Mouse (Mus musculus) midbrain, postnatal 0 days (tissue): ENCODE measurements around the gene Scin. TPM values are rescaled to one million over a fixed set of nuclear protein-coding genes. Genes with fewer than 3 reads are reported as not detected.
A peak's percentile ranks its signal among the peaks of the same experiment; 100 is the strongest.

Experiments
- ATAC-seq: fragments of 200-750 bp; cut with Nextera tagmentation; 2 replicates; pipeline ENCODE4 v1.8.0; 2017; ENCODE audit warnings: moderate number of reproducible peaks, mild to moderate bottlenecking, moderate TSS enrichment, moderate library complexity; ENCODE audit not compliant: low FRiP score
- DNase-seq: peaks from one replicate; pipeline ENCODE4 v3.0.0-alpha.2; 2015; ENCODE audit warnings: low spot score
- H3K27ac ChIP-seq: fragments of 300-500 bp; sonication (generic); 2 replicates; pipeline ENCODE4 v1.5.1; 2014; ENCODE audit warnings: low read depth, mild to moderate bottlenecking, low read length, mixed read lengths
- H3K27me3 ChIP-seq: fragments of 300-500 bp; sonication (generic); 2 replicates; pipeline ENCODE4 v1.6.1; 2014; ENCODE audit warnings: low read length, control low read depth, mixed read lengths; ENCODE audit not compliant: insufficient read depth
- H3K36me3 ChIP-seq: fragments of 300-500 bp; sonication (generic); 2 replicates; pipeline ENCODE4 v1.6.1; 2014; ENCODE audit warnings: low read length, control low read depth, mixed read lengths; ENCODE audit not compliant: insufficient read depth
- H3K4me1 ChIP-seq: fragments of 300-500 bp; sonication (generic); 2 replicates; pipeline ENCODE4 v1.6.1; 2014; ENCODE audit warnings: mild to moderate bottlenecking, control low read depth, antibody characterized with exemption, low read length, mixed read lengths; ENCODE audit not compliant: insufficient read depth
- H3K4me2 ChIP-seq: fragments of 300-500 bp; sonication (generic); 2 replicates; pipeline ENCODE4 v1.6.1; 2014; ENCODE audit warnings: low read depth, mild to moderate bottlenecking, low read length, mixed read lengths; ENCODE audit not compliant: poor library complexity, severe bottlenecking
- H3K4me3 ChIP-seq: fragments of 300-500 bp; sonication (generic); 2 replicates; pipeline ENCODE4 v1.5.1; 2014; ENCODE audit warnings: low read depth, mild to moderate bottlenecking, low read length, moderate library complexity
- H3K9ac ChIP-seq: fragments of 300-500 bp; sonication (generic); replicated peaks from 2 replicates; pipeline ENCODE4 v1.6.1; 2014; ENCODE audit warnings: mild to moderate bottlenecking, low read length, moderate library complexity, mixed read lengths; ENCODE audit not compliant: poor library complexity, severe bottlenecking
- H3K9me3 ChIP-seq: fragments of 300-500 bp; sonication (generic); 2 replicates; pipeline ENCODE4 v1.6.1; 2016; ENCODE audit warnings: low read length, control low read depth
- CTCF ChIP-seq: IDR thresholded peaks from 2 replicates; pipeline ENCODE4 v1.5.1; 2016; ENCODE audit warnings: antibody characterized with exemption, mild to moderate bottlenecking
- WGBS: fragments of 180-500 bp; shearing (Covaris S2); extraction: QIAGEN DNeasy Blood & Tissue Kit; methylation state at CpG from one replicate; pipeline ENCODE4 v1.1.7; 2014; 5-methylcytosine and 5-hydroxymethylcytosine counted together
- polyA plus RNA-seq: library from polyadenylated mRNA; unstranded; fragments of >200 nt; fragmentation: Nextera tagmentation; extraction: Ambion mirVana; gene quantifications from 2 replicates; pipeline ENCODE4 v1.2.1, GENCODE M21; 2015
- total RNA-seq: library from RNA; depleted of rRNA; stranded (reverse); fragments of >200 nt; gene quantifications from 2 replicates; pipeline ENCODE4 v1.2.3, GENCODE M21; 2014; rRNA removed

Scin gene
- total and polyA plus RNA-seq, 2 experiments from 2014 or later: 0.09 to 0.44 TPM

GRCm38 (mm10) chr12:40017955-40018505 lies 116.0 kb downstream of the Scin start:
- Histone ChIP-seq H3K36me3 (no peaks in the 10 kb centered on the region), H3K9me3 (no peaks in the 10 kb centered on the region), H3K4me2 (no peak overlapping the region), H3K27ac (no peak overlapping the region), H3K4me3 (no peak overlapping the region), H3K9ac (no peak overlapping the region), H3K4me1 (no peaks in the 10 kb centered on the region), H3K27me3 (no peaks in the 10 kb centered on the region)
- no peak for TF ChIP-seq CTCF
- WGBS: 81% methylated on average over 6 of the region's 6 CpGs
- DNase-seq (no peak), ATAC-seq (no peak)

DNA sequence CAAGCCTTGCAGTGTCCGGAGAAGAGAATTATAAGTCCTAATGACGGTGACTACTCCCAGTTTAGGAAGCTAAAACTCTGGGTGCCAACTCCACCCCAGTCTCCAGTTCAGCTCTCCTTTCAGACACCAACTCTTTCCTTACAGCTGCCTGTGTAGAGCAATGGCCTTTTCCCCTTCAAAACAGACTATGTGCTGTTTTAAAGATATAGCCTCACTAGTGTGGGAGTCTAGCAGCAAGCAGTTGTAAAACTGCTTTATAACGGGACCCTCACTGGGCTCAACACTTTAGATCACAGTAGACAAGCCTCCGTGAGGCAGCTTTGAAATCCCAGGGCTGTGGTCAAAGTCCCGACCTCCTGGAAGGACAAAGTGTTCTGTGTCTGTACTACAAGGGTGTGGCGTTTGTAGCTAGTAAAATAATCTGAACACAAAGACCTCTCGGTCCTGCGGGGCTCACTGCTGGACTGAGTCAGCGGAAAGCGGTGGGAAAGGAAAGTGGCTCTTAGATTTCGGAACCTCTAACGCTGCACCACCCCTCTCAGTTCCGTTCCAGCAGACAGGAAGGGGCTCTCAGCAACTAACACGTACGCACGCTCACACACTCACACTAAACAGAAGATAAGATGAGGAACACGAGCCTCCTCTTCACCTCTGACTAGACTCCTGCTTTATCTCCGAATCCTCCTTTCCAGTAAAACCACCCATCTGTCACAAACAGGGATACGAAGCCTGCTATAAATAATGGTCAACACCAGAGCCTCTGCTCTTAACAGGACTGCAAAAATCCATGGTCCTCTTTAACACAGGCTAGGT lies 117.2 kb downstream of the Scin start:
- Histone ChIP-seq H3K27ac (peak overlapping the region; percentile 13), H3K9ac (no peak overlapping the region)

GRCm38 (mm10) chr12:40016068-40016467 lies 118.0 kb downstream of the Scin start:
- Histone ChIP-seq H3K27me3 (no peaks in the 10 kb centered on the region), H3K27ac (0 out of 2 replicates have a peak overlapping the region, but pooled peaks have one; percentile 13), H3K4me2 (no peak overlapping the region), H3K4me3 (no peak overlapping the region), H3K9me3 (no peaks in the 10 kb centered on the region), H3K4me1 (no peaks in the 10 kb centered on the region), H3K36me3 (no peaks in the 10 kb centered on the region), H3K9ac (no peak overlapping the region)
- no peak for TF ChIP-seq CTCF
- no peak for ATAC-seq
- DNase-seq: no peak
- WGBS: 60% methylated on average over 9 of the region's 9 CpGs

More for the DNA sequence above, 117.2 kb downstream of the Scin start:
- no peaks in the 10 kb centered on the region for H3K36me3 ChIP-seq
- no peak for TF ChIP-seq CTCF
- 33% methylated on average over 19 of the region's 19 CpGs for WGBS
- peak overlapping the region; percentile 42 for H3K4me2 ChIP-seq
- no peaks in the 10 kb centered on the region for H3K4me1 ChIP-seq
- ATAC-seq (peak; percentile 71), DNase-seq (peak; percentile 48)
- peak overlapping the region; percentile 14 for H3K4me3 ChIP-seq
- H3K9me3 ChIP-seq: no peaks in the 10 kb centered on the region
- H3K27me3 ChIP-seq: no peaks in the 10 kb centered on the region

GRCm38 (mm10) chr12:40009866-40010265 lies 124.2 kb downstream of the Scin start:
- TF ChIP-seq CTCF: no peak

More at GRCm38 (mm10) chr12:40009866-40010265, 124.2 kb downstream of the Scin start:
- ATAC-seq (no peak), DNase-seq (no peak)
- no peaks in the 10 kb centered on the region for H3K9me3 ChIP-seq
- no peaks in the 10 kb centered on the region for H3K4me1 ChIP-seq
- H3K36me3 ChIP-seq: no peaks in the 10 kb centered on the region
- WGBS: 57% methylated on average over 2 of the region's 2 CpGs
- H3K27ac ChIP-seq: no peak overlapping the region
- no peak overlapping the region for H3K4me3 ChIP-seq
- H3K9ac ChIP-seq: no peak overlapping the region
- H3K27me3 ChIP-seq: no peaks in the 10 kb centered on the region
- H3K4me2 ChIP-seq: no peak overlapping the region

Other genes with a start within 250 kb of the Scin start
- gene Arl4a, start 96.2 kb downstream of the Scin start, total RNA-seq: 67.4 and 94.0 TPM in 2 replicates
- 117 and 129 TPM in 2 replicates for gene Arl4a, start 96.2 kb downstream of the Scin start, polyA plus RNA-seq
- 0.19 TPM in 1 of 2 replicates, not detected in the other for gene Lsmem1, start 65.3 kb upstream of the Scin start, total RNA-seq
- gene Lsmem1, start 65.3 kb upstream of the Scin start, polyA plus RNA-seq: not detected in 2 replicates
- gene Ifrd1, start 114.3 kb upstream of the Scin start, total RNA-seq: 54.0 and 89.3 TPM in 2 replicates
- gene Ifrd1, start 114.3 kb upstream of the Scin start, polyA plus RNA-seq: 124 and 133 TPM in 2 replicates